Mouse (Mus musculus): Measurements from ENCODE around the gene Krt80.

DNA sequence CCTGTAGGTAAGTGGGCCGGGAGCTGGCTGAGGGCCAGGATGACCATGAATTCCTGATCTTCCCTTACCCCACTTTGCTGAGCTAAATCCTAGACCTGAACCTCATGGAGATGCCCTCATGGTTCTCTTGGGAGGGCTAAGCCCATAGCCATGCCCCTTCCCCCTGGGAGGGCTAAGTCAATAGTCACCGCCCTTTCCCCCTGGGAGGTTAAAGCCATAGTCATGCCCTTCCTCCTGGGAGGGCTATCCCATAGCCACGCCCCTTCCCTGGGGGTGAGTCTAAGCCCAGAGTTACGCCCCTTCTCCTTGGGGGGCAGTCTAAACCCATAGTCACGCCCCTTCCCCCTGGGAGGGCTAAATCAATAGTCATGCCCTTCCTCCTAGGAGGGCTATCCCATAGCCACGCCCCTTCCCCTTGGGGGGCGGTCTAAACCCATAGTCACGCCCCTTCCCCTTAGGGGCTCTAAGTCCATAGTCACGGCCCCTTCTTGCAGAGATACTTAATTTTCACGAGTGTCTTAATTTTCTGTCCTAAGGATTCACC, 43.9 kb downstream of the Krt80 start:
- TF ChIP-seq CTCF (conservative IDR thresholded peaks at IDR 0.05; ENCODE audit: low read length) (no peak), POU5F1 (IDR thresholded peaks at IDR 0.05; ENCODE audit: borderline replicate concordance, low read length) (no peak), NANOG (IDR thresholded peaks at IDR 0.05; ENCODE audit: borderline replicate concordance, low read length) (no peak)

Data from E14TG2a.4 (cell line).